Mouse (Mus musculus) neural tube, embryonic 11.5 days (tissue): ENCODE measurements around the gene Fbxo47. TPM values are rescaled to one million over a fixed set of nuclear protein-coding genes. Genes with fewer than 3 reads are reported as not detected.
A peak's percentile ranks its signal among the peaks of the same experiment; 100 is the strongest.

Experiments
- ATAC-seq: fragments of 200-750 bp; cut with Nextera tagmentation; 2 replicates; pipeline ENCODE4 v1.8.0; 2017; ENCODE audit warnings: moderate number of reproducible peaks, mild to moderate bottlenecking, moderate TSS enrichment, moderate library complexity; ENCODE audit not compliant: insufficient read depth, low FRiP score, low TSS enrichment
- DNase-seq: peaks from one replicate; pipeline ENCODE4 v3.0.0-alpha.2; 2015; ENCODE audit warnings: low spot score
- H3K27ac ChIP-seq: fragments of 300-500 bp; sonication (generic); 2 replicates; pipeline ENCODE4 v1.5.1; 2014; ENCODE audit warnings: low read depth, mild to moderate bottlenecking, low read length
- H3K27me3 ChIP-seq: fragments of 300-500 bp; sonication (generic); 2 replicates; pipeline ENCODE4 v1.6.1; 2014; ENCODE audit warnings: mild to moderate bottlenecking, low read length, mixed read lengths; ENCODE audit not compliant: control insufficient read depth, insufficient read depth
- H3K36me3 ChIP-seq: fragments of 300-500 bp; sonication (generic); 2 replicates; pipeline ENCODE4 v1.6.1; 2014; ENCODE audit warnings: mild to moderate bottlenecking, low read length, moderate library complexity, mixed read lengths; ENCODE audit not compliant: control insufficient read depth, insufficient read depth
- H3K4me1 ChIP-seq: fragments of 300-500 bp; sonication (generic); 2 replicates; pipeline ENCODE4 v1.6.1; 2014; ENCODE audit warnings: low read length, mixed read lengths; ENCODE audit not compliant: control insufficient read depth, insufficient read depth
- H3K4me2 ChIP-seq: fragments of 300-500 bp; sonication (generic); 2 replicates; pipeline ENCODE4 v1.6.1; 2014; ENCODE audit warnings: low read depth, mild to moderate bottlenecking, moderate library complexity
- H3K4me3 ChIP-seq: fragments of 300-500 bp; sonication (generic); 2 replicates; pipeline ENCODE4 v1.5.1; 2014; ENCODE audit warnings: low read depth, low read length
- H3K9ac ChIP-seq: fragments of 300-500 bp; sonication (generic); 2 replicates; pipeline ENCODE4 v1.6.1; 2014; ENCODE audit warnings: mild to moderate bottlenecking, low read length
- H3K9me3 ChIP-seq: fragments of 300-500 bp; sonication (generic); 2 replicates; pipeline ENCODE4 v1.6.1; 2016; ENCODE audit warnings: low read length; ENCODE audit not compliant: control insufficient read depth
- WGBS: fragments of 180-500 bp; shearing (Covaris S2); extraction: QIAGEN DNeasy Blood & Tissue Kit; methylation state at CpG from one replicate; pipeline ENCODE4 v1.1.7; 2014; 5-methylcytosine and 5-hydroxymethylcytosine counted together
- polyA plus RNA-seq: library from polyadenylated mRNA; unstranded; fragments of >200 nt; fragmentation: Nextera tagmentation; extraction: Ambion mirVana; gene quantifications from 2 replicates; pipeline ENCODE4 v1.2.1, GENCODE M21; 2014

Fbxo47 gene
- polyA plus RNA-seq, 1 experiment from 2014 or later, result 0.53 TPM

GRCm38 (mm10) chr11:97817379-97817778 lies 66.6 kb downstream of the Fbxo47 start:
- 52% methylated on average over 5 of the region's 5 CpGs for WGBS
- Histone ChIP-seq H3K9ac (no peak overlapping the region), H3K4me3 (no peak overlapping the region), H3K27me3 (no peaks in the 10 kb centered on the region), H3K9me3 (no peaks in the 10 kb centered on the region), H3K4me1 (peaks cover 35% of the 10 kb centered on the region), H3K4me2 (no peak overlapping the region), H3K27ac (no peak overlapping the region), H3K36me3 (no peaks in the 10 kb centered on the region; the same call in 1 of the 2 replicates)
- DNase-seq (no peak), ATAC-seq (no peak)

GRCm38 (mm10) chr11:97816916-97817315 lies 67.0 kb downstream of the Fbxo47 start:
- no peak overlapping the region for H3K27ac ChIP-seq
- no peak for ATAC-seq
- no peak for DNase-seq
- H3K9me3 ChIP-seq, result no peaks in the 10 kb centered on the region
- no peak overlapping the region for H3K9ac ChIP-seq
- 52% methylated on average over 9 of the region's 9 CpGs for WGBS
- H3K4me3 ChIP-seq, result no peak overlapping the region
- H3K4me1 ChIP-seq, result peaks cover 40% of the 10 kb centered on the region
- no peaks in the 10 kb centered on the region; the same call in 1 of the 2 replicates for H3K36me3 ChIP-seq
- no peaks in the 10 kb centered on the region for H3K27me3 ChIP-seq
- no peak overlapping the region for H3K4me2 ChIP-seq

DNA sequence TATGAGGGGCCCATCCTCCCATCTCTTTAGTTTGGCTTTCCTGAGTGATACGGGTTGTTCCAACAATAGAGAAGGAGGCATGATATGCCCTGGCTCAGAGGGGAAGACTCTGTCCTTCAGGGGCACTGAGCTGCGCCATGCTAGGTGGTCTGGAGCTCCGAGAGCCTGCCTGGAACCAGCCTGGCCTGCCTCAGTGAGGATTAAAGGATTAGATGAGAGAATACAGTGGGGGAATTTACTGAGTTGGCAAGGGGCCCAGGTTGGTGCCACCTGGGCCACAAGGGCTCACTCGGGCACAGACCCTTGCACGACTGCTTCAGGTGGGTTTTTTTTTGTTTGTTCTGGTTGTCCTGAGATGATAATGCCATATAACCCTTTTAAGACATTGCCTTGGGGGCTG lies 67.8 kb downstream of the Fbxo47 start:
- peaks cover 47% of the 10 kb centered on the region for H3K4me1 ChIP-seq

GRCm38 (mm10) chr11:97815736-97816135 lies 68.2 kb downstream of the Fbxo47 start:
- H3K27me3 ChIP-seq, result no peaks in the 10 kb centered on the region
- DNase-seq (no peak), ATAC-seq (no peak)
- no peak overlapping the region for H3K9ac ChIP-seq
- no peaks in the 10 kb centered on the region; the same call in 1 of the 2 replicates for H3K36me3 ChIP-seq
- no peak overlapping the region for H3K27ac ChIP-seq
- 89% methylated on average over 11 of the region's 11 CpGs for WGBS
- no peak overlapping the region for H3K4me2 ChIP-seq
- H3K4me1 ChIP-seq, result peaks cover 51% of the 10 kb centered on the region
- no peak overlapping the region for H3K4me3 ChIP-seq
- no peaks in the 10 kb centered on the region for H3K9me3 ChIP-seq

More for the DNA sequence above, 67.8 kb downstream of the Fbxo47 start:
- H3K9ac ChIP-seq, result no peak overlapping the region
- ATAC-seq (no peak), DNase-seq (no peak)
- no peaks in the 10 kb centered on the region; the same call in 1 of the 2 replicates for H3K36me3 ChIP-seq
- no peak overlapping the region for H3K4me2 ChIP-seq
- H3K27ac ChIP-seq, result no peak overlapping the region
- 80% methylated on average over 5 of the region's 5 CpGs for WGBS
- no peaks in the 10 kb centered on the region for H3K9me3 ChIP-seq
- no peaks in the 10 kb centered on the region for H3K27me3 ChIP-seq
- H3K4me3 ChIP-seq, result no peak overlapping the region

DNA sequence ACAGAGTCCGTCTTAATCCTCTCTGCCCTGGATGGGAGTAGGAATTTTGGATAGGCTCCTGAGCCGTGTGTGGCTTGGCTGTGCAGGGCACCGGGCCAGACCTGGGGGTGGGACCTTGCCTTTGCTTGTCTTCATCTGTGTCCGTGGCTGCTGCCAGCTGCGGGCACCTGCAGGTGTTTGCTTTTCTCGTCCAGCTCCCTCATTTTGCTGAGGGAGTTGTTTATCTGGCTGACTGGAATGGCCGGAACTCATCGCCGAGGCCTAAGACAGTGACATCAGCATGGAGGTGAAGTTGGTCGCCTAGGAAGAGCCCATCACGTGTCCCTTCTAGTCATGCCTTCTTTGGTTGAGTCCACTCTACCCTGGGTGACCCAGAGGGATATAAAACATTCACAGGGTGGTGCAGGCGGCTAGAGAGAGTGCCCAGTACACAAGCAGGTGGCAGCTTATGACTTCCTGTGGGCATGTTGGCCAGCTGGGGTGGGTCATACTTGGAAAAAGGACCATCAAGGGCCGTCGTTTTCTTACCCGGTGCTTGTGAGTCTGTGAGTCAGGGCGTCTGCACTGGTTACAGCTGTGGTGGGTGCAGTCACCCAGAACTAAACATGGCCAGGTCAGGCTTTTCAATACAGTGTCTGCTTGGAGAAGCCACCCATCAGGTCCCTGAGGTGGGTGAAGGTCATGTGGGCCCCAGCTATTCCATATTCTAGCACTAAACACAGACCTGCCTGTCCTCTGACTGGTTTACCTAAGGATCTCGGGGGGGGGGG lies 70.0 kb downstream of the Fbxo47 start:
- Histone ChIP-seq H3K4me3 (no peak overlapping the region), H3K4me2 (no peak overlapping the region), H3K36me3 (no peaks in the 10 kb centered on the region; the same call in 1 of the 2 replicates), H3K9me3 (no peaks in the 10 kb centered on the region), H3K9ac (no peak overlapping the region), H3K27ac (no peak overlapping the region), H3K27me3 (no peaks in the 10 kb centered on the region), H3K4me1 (peaks cover 57% of the 10 kb centered on the region)
- DNase-seq (no peak), ATAC-seq (no peak)
- 83% methylated on average over 17 of the region's 17 CpGs for WGBS

GRCm38 (mm10) chr11:97813085-97813484 lies 70.9 kb downstream of the Fbxo47 start:
- Histone ChIP-seq H3K9me3 (no peaks in the 10 kb centered on the region), H3K4me3 (no peak overlapping the region), H3K36me3 (no peaks in the 10 kb centered on the region; the same call in 1 of the 2 replicates), H3K27ac (peak overlapping the region; percentile 80; the same call in 1 of the 2 replicates), H3K4me2 (0 out of 2 replicates have a peak overlapping the region, but pooled peaks have one; percentile 32), H3K4me1 (peaks cover 56% of the 10 kb centered on the region), H3K9ac (peak overlapping the region; percentile 22; the same call in 1 of the 2 replicates), H3K27me3 (no peaks in the 10 kb centered on the region)
- 68% methylated on average over 7 of the region's 7 CpGs for WGBS
- ATAC-seq (peak; percentile 16; the same call in 1 of the 2 replicates), DNase-seq (no peak)

GRCm38 (mm10) chr11:97812491-97812921 lies 71.4 kb downstream of the Fbxo47 start:
- Histone ChIP-seq H3K27ac (peak overlapping the region; percentile 80), H3K36me3 (no peaks in the 10 kb centered on the region; the same call in 1 of the 2 replicates), H3K9ac (peak overlapping the region; percentile 22; the same call in 1 of the 2 replicates), H3K4me1 (peaks cover 58% of the 10 kb centered on the region), H3K9me3 (no peaks in the 10 kb centered on the region), H3K4me3 (no peak overlapping the region), H3K27me3 (no peaks in the 10 kb centered on the region), H3K4me2 (peak overlapping the region; percentile 32)
- peak; percentile 68 for ATAC-seq
- 20% methylated on average over 3 of the region's 3 CpGs for WGBS
- DNase-seq, result peak; percentile 75

DNA sequence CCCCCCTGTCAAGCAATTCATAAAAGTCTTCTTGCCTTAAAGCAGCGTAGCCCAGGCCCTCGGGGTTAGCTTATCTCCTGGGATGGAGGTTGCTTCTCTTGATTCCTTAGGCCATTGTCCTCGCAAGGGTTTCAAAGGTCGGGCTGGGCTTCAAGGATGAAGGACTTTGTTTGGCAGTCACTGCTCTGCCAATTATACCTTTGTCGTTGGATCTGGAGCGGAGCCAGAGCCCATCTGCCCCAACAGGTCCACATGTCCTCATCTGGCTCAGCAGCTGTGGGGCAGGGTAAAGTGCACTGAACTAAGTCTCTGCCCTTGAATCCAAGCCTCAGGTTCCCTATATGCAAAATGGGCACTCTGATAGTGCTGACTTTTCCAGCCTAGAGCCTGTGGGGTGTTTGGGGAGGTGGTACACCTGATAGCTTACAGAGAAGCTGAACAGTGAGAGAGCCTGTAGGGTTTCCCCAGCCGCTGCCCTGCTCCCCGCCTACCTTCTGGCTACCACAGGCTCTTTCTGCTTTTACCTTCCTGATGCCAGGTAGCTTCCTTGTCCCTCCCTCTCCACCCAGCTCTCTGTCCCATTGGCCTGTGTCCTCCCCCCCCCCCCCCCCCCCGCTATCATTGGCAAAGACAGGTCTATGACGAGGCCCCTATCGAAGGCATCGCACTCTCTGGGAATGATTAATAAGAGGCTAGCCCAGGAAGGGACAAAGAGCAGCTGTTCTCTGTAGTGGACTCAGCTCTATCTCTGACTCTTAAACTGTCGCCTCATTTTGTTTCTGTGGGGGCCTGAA lies 72.2 kb downstream of the Fbxo47 start:
- no peak overlapping the region; the same call in 1 of the 2 replicates for H3K9ac ChIP-seq
- peak overlapping the region; percentile 80 for H3K27ac ChIP-seq
- H3K4me2 ChIP-seq, result peak overlapping the region; percentile 32
- no peaks in the 10 kb centered on the region for H3K27me3 ChIP-seq
- ATAC-seq (no peak), DNase-seq (no peak)
- H3K9me3 ChIP-seq, result no peaks in the 10 kb centered on the region
- no peak overlapping the region for H3K4me3 ChIP-seq
- 47% methylated on average over 9 of the region's 13 CpGs for WGBS
- peaks cover 54% of the 10 kb centered on the region for H3K4me1 ChIP-seq
- no peaks in the 10 kb centered on the region; the same call in 1 of the 2 replicates for H3K36me3 ChIP-seq
